Mouse (Mus musculus) thymus, adult 18-20 months (tissue): ENCODE measurements around the gene Tmem19.

ENCODE experiments used
- DNase-seq, 2 experiments: peaks; one replicate each; pipeline ENCODE4 v3.0.0; 2022; ENCODE audit warnings: mixed read lengths in 2 of 2

Gene Tmem19

GRCm38 (mm10) chr10:115361840-115362622, at the start of gene Tmem19:
Gene Tmem19, minus strand, starts transcription at chr10:115362501.
- DNase-seq, result peak; percentile 93 to 95

DNA sequence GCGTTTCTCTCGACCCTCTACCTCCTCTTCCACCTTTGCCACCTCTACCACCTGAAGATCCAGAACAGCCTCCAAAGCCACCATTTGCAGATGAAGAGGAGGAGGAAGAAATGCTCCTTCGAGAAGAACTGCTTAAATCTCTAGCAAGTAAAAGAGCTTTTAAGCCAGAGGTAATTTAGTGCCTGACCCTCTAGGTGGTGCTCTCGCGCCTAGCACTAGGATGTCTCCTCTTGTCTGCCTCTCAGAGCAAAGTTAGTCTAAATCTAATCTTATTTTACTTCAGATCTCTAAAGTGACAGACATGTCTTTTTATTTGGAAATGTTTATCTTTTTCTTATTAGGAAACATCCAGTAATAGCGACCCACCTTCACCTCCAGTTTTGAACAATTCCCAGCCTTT, 44.1 kb upstream of the Tmem19 start:
- DNase-seq, result peak; percentile 6 to 26

- no peak for DNase-seq
Observed at GRCm38 (mm10) chr10:115391896-115392295, 29.6 kb upstream of the Tmem19 start.

GRCm38 (mm10) chr10:115391076-115391475, 28.8 kb upstream of the Tmem19 start:
- no peak for DNase-seq

- DNase-seq, result no peak
Observed at GRCm38 (mm10) chr10:115387891-115388290, 25.6 kb upstream of the Tmem19 start.

DNA sequence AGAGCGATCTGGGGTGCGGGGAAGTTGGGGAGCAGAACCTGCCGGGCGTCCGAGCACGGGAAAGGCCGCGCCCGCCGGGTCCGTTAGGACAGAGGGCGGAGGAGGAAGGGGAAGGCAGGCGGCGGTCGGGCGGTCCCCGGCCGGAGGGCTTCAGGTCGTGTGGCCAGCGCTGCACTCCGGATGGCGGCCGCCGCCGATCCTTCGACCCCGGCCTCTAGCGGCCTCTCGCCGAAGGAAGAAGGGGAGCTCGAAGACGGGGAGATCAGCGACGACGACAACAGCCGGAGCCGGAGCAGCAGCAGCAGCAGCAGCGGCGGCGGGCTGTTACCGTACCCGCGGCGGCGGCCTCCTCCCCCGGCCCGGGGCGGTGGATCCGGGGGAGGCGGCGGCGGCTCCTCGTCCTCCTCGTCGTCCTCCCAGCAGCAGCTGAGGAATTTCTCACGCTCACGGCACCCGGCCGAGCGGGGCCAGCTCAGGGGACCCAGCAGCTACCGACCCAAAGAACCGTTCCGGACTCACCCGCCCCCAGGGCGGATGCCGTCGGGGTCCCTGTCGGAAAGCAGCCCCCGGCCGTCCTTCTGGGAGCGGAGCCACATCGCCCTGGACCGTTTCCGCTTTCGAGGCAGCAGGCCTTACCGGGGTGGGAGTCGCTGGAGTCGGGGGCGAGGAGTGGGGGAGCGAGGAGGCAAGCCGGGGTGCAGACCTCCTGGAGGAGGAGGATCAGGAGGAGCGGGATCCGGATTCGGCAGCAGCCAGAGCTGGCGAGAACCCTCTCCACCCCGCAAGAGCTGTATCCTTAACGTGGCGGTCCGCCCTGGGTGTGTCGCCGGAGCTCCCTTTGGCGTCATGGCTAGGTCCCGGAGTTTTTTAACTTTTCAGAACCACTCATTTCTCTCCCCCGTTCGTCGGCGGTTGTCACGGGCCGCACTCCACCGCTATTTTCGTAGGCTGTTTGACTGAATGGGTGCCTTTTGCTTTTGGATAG, 23.0 kb upstream of the Tmem19 start:
- DNase-seq, result peak; percentile 67 to 70

DNA sequence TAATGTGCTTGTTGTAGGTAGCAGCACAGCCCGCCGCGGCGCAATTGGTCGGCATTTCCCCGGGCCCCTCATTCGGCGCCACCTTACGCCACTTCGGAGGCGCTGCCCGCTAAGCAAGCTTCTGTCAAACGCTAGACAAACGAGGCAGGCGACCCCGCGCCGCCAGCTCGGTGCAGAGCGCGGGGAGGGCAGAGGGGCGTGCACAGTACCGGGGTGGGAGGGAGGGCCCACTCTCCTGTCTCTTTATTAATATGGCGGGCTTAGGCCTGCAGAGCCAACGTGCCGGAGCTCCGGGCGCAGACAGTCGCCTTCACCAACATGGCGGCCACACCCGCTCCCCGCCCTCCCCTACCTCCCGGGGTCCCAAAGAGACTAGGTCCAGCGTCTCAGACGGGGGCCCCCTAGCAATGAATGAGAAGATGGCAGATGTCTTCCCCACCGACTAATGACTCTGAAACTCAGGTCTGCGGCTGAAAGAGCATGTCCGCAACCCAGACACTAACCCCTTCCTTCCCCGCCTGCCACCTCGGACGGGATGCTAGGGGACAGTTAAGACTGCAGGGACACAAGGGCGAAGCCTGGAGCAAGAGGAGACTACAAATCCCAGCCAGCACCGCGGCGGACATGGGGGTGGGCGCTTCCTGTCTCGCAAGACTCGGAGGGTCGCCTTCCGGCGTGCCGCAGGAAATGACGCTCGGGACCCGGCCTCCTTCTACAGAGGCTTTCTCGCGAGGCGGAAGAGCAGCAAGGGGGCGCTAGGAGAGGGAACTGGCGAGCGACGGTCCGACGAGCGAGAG, 22.1 kb upstream of the Tmem19 start, which contains the start of the genes Thap2 and Zfc3h1:
Gene Thap2 (minus strand): TSS at position 223 of the 797 bp plus-strand sequence.
Gene Zfc3h1 (plus strand): TSS at position 739 of the 797 bp plus-strand sequence.
- DNase-seq, result peak; percentile 97 to 98

GRCm38 (mm10) chr10:115383644-115384220, 21.4 kb upstream of the Tmem19 start:
- DNase-seq, result no peak

DNA sequence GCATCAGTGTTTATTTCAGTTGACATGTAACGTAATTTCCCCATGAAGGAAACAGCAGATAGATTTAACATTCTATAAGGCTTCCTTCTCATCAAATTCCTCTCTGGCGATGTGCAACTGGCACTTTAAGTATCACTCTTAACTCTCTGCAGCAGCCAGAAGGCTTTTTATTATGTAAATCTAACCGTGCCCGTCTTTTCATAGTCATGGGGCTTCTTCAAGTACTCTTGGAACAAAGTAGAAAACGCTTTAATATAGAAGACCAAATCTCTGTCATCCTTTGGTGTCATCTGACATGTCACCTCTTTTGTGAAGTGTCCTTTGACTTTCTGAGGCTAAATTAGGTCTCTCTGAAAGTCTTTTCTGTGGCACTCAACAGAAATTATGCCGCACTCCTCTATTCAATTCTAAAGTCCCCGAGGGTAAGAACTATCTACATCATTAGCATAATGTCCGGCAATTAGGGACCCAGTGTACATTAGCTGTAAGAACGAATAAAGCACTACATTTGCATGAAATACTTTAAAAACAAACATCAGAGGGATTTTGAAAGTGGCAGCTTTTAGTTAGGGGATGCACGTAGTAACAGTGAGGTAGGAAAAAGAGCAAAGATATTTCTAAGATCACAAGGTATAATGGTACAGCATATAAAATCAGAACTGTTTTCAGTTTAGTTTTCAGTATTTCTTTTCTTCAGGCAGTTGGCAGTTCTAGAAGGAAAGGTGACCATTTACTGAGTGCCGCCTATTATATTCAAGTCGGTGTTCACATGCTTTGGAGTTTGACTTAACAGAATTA, 20.7 kb upstream of the Tmem19 start:
- no peak for DNase-seq

DNA sequence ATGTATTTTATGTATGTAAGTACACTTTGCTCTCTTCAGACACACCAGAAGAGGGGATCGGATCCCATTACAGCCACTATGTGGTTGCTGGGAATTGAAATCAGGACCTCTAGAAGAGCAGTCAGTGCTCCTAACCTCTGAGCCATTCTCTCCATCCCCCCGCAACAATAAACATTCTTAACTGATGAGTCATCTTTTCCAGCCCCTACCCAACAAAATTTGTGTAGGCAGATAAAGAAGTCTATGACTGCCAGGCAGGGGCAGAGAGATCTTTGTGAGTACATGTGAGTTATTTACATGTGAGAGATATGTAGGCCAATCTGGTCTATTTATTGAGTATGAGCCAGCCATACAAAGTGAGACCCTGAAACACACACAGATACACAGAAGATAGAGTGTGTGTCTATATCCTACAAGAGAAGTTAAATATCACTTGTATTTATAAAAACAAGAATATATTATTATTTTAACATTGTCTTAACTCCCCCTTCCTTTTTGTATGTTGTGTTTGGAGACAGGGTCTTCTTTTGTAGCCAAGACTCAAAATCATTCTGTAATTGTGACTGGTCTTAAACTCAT, 19.3 kb upstream of the Tmem19 start:
- no peak for DNase-seq

- DNase-seq, result peak; percentile 24 to 50
Observed at GRCm38 (mm10) chr10:115363151-115363550, 850 bp upstream of the Tmem19 start.

- DNase-seq, result no peak
Observed at GRCm38 (mm10) chr10:115362623-115362964, 293 bp upstream of the Tmem19 start.

- DNase-seq, result no peak
Observed at GRCm38 (mm10) chr10:115359066-115359465, 3.2 kb downstream of the Tmem19 start.

DNA sequence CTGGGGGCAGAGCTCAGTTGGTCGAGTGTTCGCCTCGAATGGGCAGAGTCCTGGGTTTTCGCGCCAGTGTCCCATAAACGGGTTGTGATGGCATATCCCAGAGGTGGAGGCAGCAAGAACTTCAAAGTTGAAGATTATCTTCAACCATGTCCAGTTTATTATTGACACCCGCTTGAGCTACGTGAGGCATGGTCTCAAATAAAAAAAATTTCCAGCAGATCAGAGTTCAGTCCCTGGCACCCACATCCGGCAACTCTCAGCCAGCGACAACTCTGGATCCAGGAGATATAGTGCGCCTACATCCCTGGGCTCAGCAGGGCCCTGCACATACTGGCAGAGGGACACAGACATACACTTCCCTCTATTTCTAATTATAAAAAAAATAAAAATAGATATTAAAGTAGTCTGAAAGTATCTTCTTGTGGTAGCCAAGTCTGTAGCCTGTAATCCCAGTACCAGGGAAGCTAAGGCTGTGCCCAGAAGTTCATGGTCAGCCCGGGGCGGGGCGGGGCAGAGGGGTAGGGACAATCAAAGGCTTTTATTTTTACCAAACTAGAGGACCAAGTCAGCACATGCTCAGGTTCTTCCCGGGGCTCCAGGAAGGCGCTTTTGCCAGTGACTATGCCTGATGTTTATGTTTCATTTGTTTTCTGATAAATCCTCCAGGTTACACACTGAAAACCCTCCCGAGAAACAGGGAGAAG, 3.9 kb downstream of the Tmem19 start:
- DNase-seq, result no peak

DNA sequence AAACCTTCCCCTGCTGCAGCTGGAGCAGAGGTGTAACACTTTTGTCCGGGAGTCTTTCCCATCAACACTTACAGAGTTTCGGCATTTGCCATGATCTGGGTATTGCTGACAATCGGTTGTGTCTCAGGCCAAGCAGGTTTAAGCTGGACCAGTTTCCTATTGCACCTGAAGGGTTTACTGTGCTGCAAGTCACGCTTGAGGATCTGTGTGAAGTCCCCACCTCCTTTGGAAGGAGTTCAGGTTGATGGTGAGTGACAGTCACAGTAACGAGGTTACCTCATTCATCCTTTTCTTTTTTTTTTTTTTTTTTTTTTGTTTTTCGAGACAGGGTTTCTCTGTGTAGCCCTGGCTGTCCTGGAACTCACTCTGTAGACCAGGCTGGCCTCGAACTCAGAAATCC, 6.2 kb downstream of the Tmem19 start:
- no peak for DNase-seq

DNA sequence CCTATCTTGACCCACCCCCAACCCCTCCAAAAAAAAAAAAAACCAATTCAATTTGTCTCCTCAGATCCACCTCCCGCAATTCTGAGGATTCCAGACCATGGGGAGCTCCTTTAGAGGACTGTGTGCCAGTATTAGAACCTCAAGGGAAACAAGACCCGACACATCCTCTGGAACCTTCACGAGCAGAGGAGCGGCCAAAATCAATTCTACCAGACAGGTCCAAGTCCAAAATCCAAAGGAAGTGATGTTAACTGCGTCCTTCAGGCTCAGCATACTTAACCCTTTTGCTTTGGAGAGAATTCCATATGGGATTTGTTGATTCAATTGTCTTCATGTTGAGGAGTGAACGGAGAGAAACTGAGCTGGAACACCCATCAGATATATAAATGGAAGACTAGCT, 7.3 kb downstream of the Tmem19 start:
- no peak for DNase-seq

DNA sequence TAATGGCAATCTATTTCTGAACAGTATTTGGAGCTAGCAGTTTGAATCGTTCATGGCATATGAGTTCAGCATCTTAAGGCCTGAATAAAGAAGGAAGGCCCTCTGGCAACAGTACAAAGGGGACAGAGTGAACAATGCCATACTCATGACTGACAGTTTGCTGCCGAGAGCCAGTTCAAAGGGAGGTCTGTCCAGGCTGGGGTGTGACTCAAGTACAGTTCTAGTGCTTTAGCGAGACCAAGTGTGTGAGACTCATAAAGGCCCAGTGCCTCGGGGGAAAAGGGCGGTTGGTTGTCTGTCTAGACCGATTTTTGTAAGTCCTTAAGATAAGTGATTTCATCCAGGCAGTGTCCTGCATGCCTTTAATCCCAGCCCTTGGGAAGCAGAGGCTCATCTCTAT, 7.7 kb downstream of the Tmem19 start:
- no peak for DNase-seq

GRCm38 (mm10) chr10:115350810-115351397, 11.4 kb downstream of the Tmem19 start:
- DNase-seq, result no peak

DNA sequence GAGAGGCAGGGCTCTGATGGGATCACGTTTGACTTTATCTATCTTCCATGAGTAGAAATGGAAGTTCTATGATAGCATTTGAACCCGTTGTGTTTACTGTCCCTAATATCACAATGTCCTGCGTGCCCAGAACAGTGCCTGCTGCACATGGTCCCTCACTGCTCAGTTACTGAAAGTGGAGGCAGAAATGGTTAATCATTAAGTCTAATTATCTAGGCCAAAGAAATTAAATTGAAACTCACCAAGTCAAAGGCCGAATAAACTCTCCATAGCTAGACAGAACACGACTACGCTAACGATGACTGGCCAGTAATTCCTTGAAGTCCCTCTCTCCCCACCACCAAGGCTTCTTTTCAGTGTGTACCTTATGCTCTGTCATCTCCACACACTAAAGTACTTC, 12.8 kb downstream of the Tmem19 start:
- DNase-seq, result no peak

- DNase-seq, result no peak
Observed at GRCm38 (mm10) chr10:115349029-115349428, 13.3 kb downstream of the Tmem19 start.
